Mouse (Mus musculus) embryonic facial prominence, embryonic 14.5 days (tissue): ENCODE data around the gene Ifnl2. TPM values are rescaled to one million over a fixed set of nuclear protein-coding genes. Genes with fewer than 3 reads are reported as not detected.

Experiments
- ATAC-seq: fragments of 200-750 bp; cut with Nextera tagmentation; 2 replicates; pipeline ENCODE4 v1.8.0; 2017; ENCODE audit warnings: low read depth, moderate number of reproducible peaks, moderate TSS enrichment
- DNase-seq: peaks from one replicate; pipeline ENCODE4 v3.0.0-alpha.2; 2015; ENCODE audit warnings: low spot score
- H3K27ac ChIP-seq: fragments of 300-500 bp; sonication (generic); replicated peaks from 2 replicates; pipeline ENCODE4 v1.5.1; 2014; ENCODE audit warnings: low read depth, mild to moderate bottlenecking, low read length, moderate library complexity
- H3K27me3 ChIP-seq: fragments of 300-500 bp; sonication (generic); replicated peaks from 2 replicates; pipeline ENCODE4 v1.6.1; 2014; ENCODE audit warnings: low read length; ENCODE audit not compliant: control insufficient read depth, insufficient read depth
- H3K36me3 ChIP-seq: fragments of 300-500 bp; sonication (generic); 2 replicates; pipeline ENCODE4 v1.6.1; 2014; ENCODE audit warnings: low read length, mixed read lengths; ENCODE audit not compliant: control insufficient read depth, insufficient read depth
- H3K4me1 ChIP-seq: fragments of 300-500 bp; sonication (generic); 2 replicates; pipeline ENCODE4 v1.6.1; 2014; ENCODE audit warnings: antibody characterized with exemption, low read length; ENCODE audit not compliant: control insufficient read depth, insufficient read depth
- H3K4me2 ChIP-seq: fragments of 300-500 bp; sonication (generic); 2 replicates; pipeline ENCODE4 v1.6.1; 2014; ENCODE audit warnings: low read depth, mild to moderate bottlenecking, low read length, moderate library complexity, mixed read lengths
- H3K4me3 ChIP-seq: fragments of 300-500 bp; sonication (generic); 2 replicates; pipeline ENCODE4 v1.5.1; 2014; ENCODE audit warnings: low read depth, mild to moderate bottlenecking, low read length
- H3K9ac ChIP-seq: fragments of 300-500 bp; sonication (generic); 2 replicates; pipeline ENCODE4 v1.6.1; 2014; ENCODE audit warnings: low read depth, mild to moderate bottlenecking, low read length, moderate library complexity, mixed read lengths
- H3K9me3 ChIP-seq: fragments of 300-500 bp; sonication (generic); 2 replicates; pipeline ENCODE4 v1.6.1; 2016; ENCODE audit warnings: low read length; ENCODE audit not compliant: control insufficient read depth
- WGBS: fragments of 180-500 bp; shearing (Covaris S2); extraction: QIAGEN DNeasy Blood & Tissue Kit; methylation state at CpG from one replicate; pipeline ENCODE4 v1.1.7; 2014; 5-methylcytosine and 5-hydroxymethylcytosine counted together
- polyA plus RNA-seq: library from polyadenylated mRNA; unstranded; fragments of >200 nt; fragmentation: Nextera tagmentation; extraction: Ambion mirVana; gene quantifications from 2 replicates; pipeline ENCODE4 v1.2.1, GENCODE M21; 2014

Ifnl2 gene
- polyA plus RNA-seq, 1 experiment from 2014 or later, result not detected

GRCm38 (mm10) chr7:28462769-28463168 is 47.5 kb downstream of the Ifnl2 start:
- H3K4me1 ChIP-seq, result peaks cover 4% of the 10 kb centered on the region
- 98% methylated on average over 2 of the region's 2 CpGs for WGBS
- no peak overlapping the region for H3K4me2 ChIP-seq
- ATAC-seq, result no peak
- no peak overlapping the region for H3K27ac ChIP-seq
- H3K9me3 ChIP-seq, result no peaks in the 10 kb centered on the region
- H3K36me3 ChIP-seq, result peaks cover 62% of the 10 kb centered on the region
- no peak overlapping the region for H3K4me3 ChIP-seq
- H3K9ac ChIP-seq, result no peak overlapping the region
- no peak for DNase-seq
- peaks cover 12% of the 10 kb centered on the region for H3K27me3 ChIP-seq

GRCm38 (mm10) chr7:28460361-28460760 is 49.9 kb downstream of the Ifnl2 start:
- no peaks in the 10 kb centered on the region for H3K27me3 ChIP-seq
- H3K27ac ChIP-seq, result no peak overlapping the region
- H3K4me3 ChIP-seq, result no peak overlapping the region
- no peak overlapping the region for H3K9ac ChIP-seq
- H3K4me2 ChIP-seq, result no peak overlapping the region
- ATAC-seq (no peak), DNase-seq (no peak)
- WGBS, result 98% methylated on average over 3 of the region's 5 CpGs
- H3K4me1 ChIP-seq, result no peaks in the 10 kb centered on the region
- no peaks in the 10 kb centered on the region for H3K9me3 ChIP-seq
- peaks cover 71% of the 10 kb centered on the region for H3K36me3 ChIP-seq

Other genes starting within 250 kb of the Ifnl2 start
- gene Eid2, start 242.6 kb downstream of the Ifnl2 start, polyA plus RNA-seq, result 4.9 and 6.3 TPM in 2 replicates
- gene Eid2b, start 232.7 kb downstream of the Ifnl2 start, polyA plus RNA-seq, result 13.4 TPM in 2 replicates
- gene Selenov, start 219.3 kb downstream of the Ifnl2 start, polyA plus RNA-seq, result 0.42 TPM in 1 of 2 replicates, not detected in the other
- gene Dll3, start 208.2 kb downstream of the Ifnl2 start, polyA plus RNA-seq, result 0.90 and 2.1 TPM in 2 replicates
- 124 and 134 TPM in 2 replicates for gene Timm50, start 198.4 kb downstream of the Ifnl2 start, polyA plus RNA-seq
- gene Supt5, start 171.7 kb downstream of the Ifnl2 start, polyA plus RNA-seq, result 70.5 and 82.3 TPM in 2 replicates
- 1,196 and 1,252 TPM in 2 replicates for gene Rps16, start 159.8 kb downstream of the Ifnl2 start, polyA plus RNA-seq
- gene Plekhg2, start 137.9 kb downstream of the Ifnl2 start, polyA plus RNA-seq, result 41.1 and 51.3 TPM in 2 replicates
- 13.5 and 14.4 TPM in 2 replicates for gene Zfp36, start 130.2 kb downstream of the Ifnl2 start, polyA plus RNA-seq
- gene Med29, start 117.7 kb downstream of the Ifnl2 start, polyA plus RNA-seq, result 44.1 and 48.2 TPM in 2 replicates
- 52.1 and 54.1 TPM in 2 replicates for gene Paf1, start 117.5 kb downstream of the Ifnl2 start, polyA plus RNA-seq
- 14.7 and 20.4 TPM in 2 replicates for gene Gmfg, start 73.0 kb downstream of the Ifnl2 start, polyA plus RNA-seq
- gene Lrfn1, start 58.5 kb downstream of the Ifnl2 start, polyA plus RNA-seq, result 4.0 and 6.7 TPM in 2 replicates
- gene Ifnl3, start 12.4 kb upstream of the Ifnl2 start, polyA plus RNA-seq, result not detected in 2 replicates
- gene Sycn, start 30.4 kb upstream of the Ifnl2 start, polyA plus RNA-seq, result not detected in 2 replicates
- 0.17 and 0.43 TPM in 2 replicates for gene Nccrp1, start 36.8 kb upstream of the Ifnl2 start, polyA plus RNA-seq
- gene Samd4b, start 87.7 kb upstream of the Ifnl2 start, polyA plus RNA-seq, result 31.5 and 33.8 TPM in 2 replicates
- 20.7 and 23.5 TPM in 2 replicates for gene Pak4, start 87.7 kb upstream of the Ifnl2 start, polyA plus RNA-seq
- gene Acp7, start 120.9 kb upstream of the Ifnl2 start, polyA plus RNA-seq, result 0.10 and 0.40 TPM in 2 replicates
- gene Fbxo27, start 182.4 kb upstream of the Ifnl2 start, polyA plus RNA-seq, result 6.9 and 7.1 TPM in 2 replicates
- 27.8 and 29.0 TPM in 2 replicates for gene Fbxo17, start 206.3 kb upstream of the Ifnl2 start, polyA plus RNA-seq
- gene Mrps12, start 231.4 kb upstream of the Ifnl2 start, polyA plus RNA-seq, result 119 and 120 TPM in 2 replicates
- gene Sars2, start 231.5 kb upstream of the Ifnl2 start, polyA plus RNA-seq, result 20.5 and 22.9 TPM in 2 replicates
- gene Ccer2, start 245.7 kb upstream of the Ifnl2 start, polyA plus RNA-seq, result 3.8 and 12.7 TPM in 2 replicates